Mouse (Mus musculus): Measurements from ENCODE around the gene Orm3. TPM values are rescaled to one million over a fixed set of nuclear protein-coding genes. Genes with fewer than 3 reads are reported as not detected.

Orm3 gene
- polyA plus RNA-seq, 2 experiments = not detected

GRCm38 (mm10) chr4:63368577-63368976 lies 12.6 kb downstream of the Orm3 start:
- Histone ChIP-seq H3K27me3 (ENCODE audit: control insufficient read depth, insufficient read depth, low read length) (no peaks in the 10 kb centered on the region), H3K27ac (replicated peaks; ENCODE audit: low read depth, low read length) (no peak overlapping the region), H3K36me3 (ENCODE audit: control insufficient read depth, insufficient read depth, low read length) (peaks cover 49% of the 10 kb centered on the region), H3K4me1 (ENCODE audit: control insufficient read depth, insufficient read depth, low read length) (no peaks in the 10 kb centered on the region), H3K4me3 (replicated peaks; ENCODE audit: low read length) (no peak overlapping the region), H3K9ac (ENCODE audit: low read depth, low read length, severe bottlenecking) (no peak overlapping the region), H3K9me3 (ENCODE audit: control insufficient read depth, low read length) (no peaks in the 10 kb centered on the region), H3K4me2 (replicated peaks; ENCODE audit: low read depth, low read length, severe bottlenecking) (no peak overlapping the region)
- ATAC-seq (ENCODE audit: low FRiP score, low read depth) (peak; percentile 59; the same call in 1 of the 2 replicates), DNase-seq (ENCODE audit: low spot score) (peak; percentile 84)
- WGBS = 21% methylated on average over 4 of the region's 4 CpGs
- no peak for TF ChIP-seq POLR2A (IDR thresholded peaks at IDR 0.05; ENCODE audit: borderline replicate concordance, extremely low read depth, insufficient read depth, insufficient read length)

- no peak for TF ChIP-seq POLR2A (IDR thresholded peaks at IDR 0.05; ENCODE audit: borderline replicate concordance, extremely low read depth, insufficient read depth, insufficient read length)
- DNase-seq (ENCODE audit: low spot score) = no peak
- Histone ChIP-seq H3K4me1 (ENCODE audit: control insufficient read depth, insufficient read depth, low read length) (no peaks in the 10 kb centered on the region), H3K27ac (replicated peaks; ENCODE audit: low read depth, low read length) (no peak overlapping the region), H3K27me3 (ENCODE audit: control insufficient read depth, insufficient read depth, low read length) (no peaks in the 10 kb centered on the region), H3K9me3 (ENCODE audit: control insufficient read depth, low read length) (no peaks in the 10 kb centered on the region), H3K9ac (ENCODE audit: low read depth, low read length, severe bottlenecking) (no peak overlapping the region), H3K36me3 (ENCODE audit: control insufficient read depth, insufficient read depth, low read length) (peaks cover 65% of the 10 kb centered on the region), H3K4me2 (replicated peaks; ENCODE audit: low read depth, low read length, severe bottlenecking) (no peak overlapping the region), H3K4me3 (replicated peaks; ENCODE audit: low read length) (no peak overlapping the region)
- ATAC-seq (ENCODE audit: low FRiP score, low read depth) = no peak
- WGBS = 72% methylated on average over 6 of the region's 7 CpGs
These were observed 14.9 kb downstream of the Orm3 start for GRCm38 (mm10) chr4:63370897-63371296.

- peak; percentile 42 for DNase-seq (ENCODE audit: low spot score)
- Histone ChIP-seq H3K4me3 (replicated peaks; ENCODE audit: low read length) (no peak overlapping the region), H3K4me2 (replicated peaks; ENCODE audit: low read depth, low read length, severe bottlenecking) (no peak overlapping the region), H3K36me3 (ENCODE audit: control insufficient read depth, insufficient read depth, low read length) (peaks cover 73% of the 10 kb centered on the region), H3K4me1 (ENCODE audit: control insufficient read depth, insufficient read depth, low read length) (no peaks in the 10 kb centered on the region), H3K27me3 (ENCODE audit: control insufficient read depth, insufficient read depth, low read length) (no peaks in the 10 kb centered on the region), H3K9ac (ENCODE audit: low read depth, low read length, severe bottlenecking) (no peak overlapping the region), H3K27ac (replicated peaks; ENCODE audit: low read depth, low read length) (no peak overlapping the region), H3K9me3 (ENCODE audit: control insufficient read depth, low read length) (no peaks in the 10 kb centered on the region)
- 54% methylated on average over 3 of the region's 3 CpGs for WGBS
- no peak for TF ChIP-seq POLR2A (IDR thresholded peaks at IDR 0.05; ENCODE audit: borderline replicate concordance, extremely low read depth, insufficient read depth, insufficient read length)
- no peak for ATAC-seq (ENCODE audit: low FRiP score, low read depth)
These were observed 15.9 kb downstream of the Orm3 start for GRCm38 (mm10) chr4:63371890-63372289.

- Histone ChIP-seq H3K4me2 (replicated peaks; ENCODE audit: low read depth, low read length, severe bottlenecking) (no peak overlapping the region), H3K36me3 (ENCODE audit: control insufficient read depth, insufficient read depth, low read length) (peaks cover 77% of the 10 kb centered on the region), H3K27me3 (ENCODE audit: control insufficient read depth, insufficient read depth, low read length) (no peaks in the 10 kb centered on the region), H3K9me3 (ENCODE audit: control insufficient read depth, low read length) (no peaks in the 10 kb centered on the region), H3K9ac (ENCODE audit: low read depth, low read length, severe bottlenecking) (no peak overlapping the region), H3K4me3 (replicated peaks; ENCODE audit: low read length) (no peak overlapping the region), H3K27ac (replicated peaks; ENCODE audit: low read depth, low read length) (no peak overlapping the region), H3K4me1 (ENCODE audit: control insufficient read depth, insufficient read depth, low read length) (no peaks in the 10 kb centered on the region)
- no peak for ATAC-seq (ENCODE audit: low FRiP score, low read depth)
- no peak for TF ChIP-seq POLR2A (IDR thresholded peaks at IDR 0.05; ENCODE audit: borderline replicate concordance, extremely low read depth, insufficient read depth, insufficient read length)
- WGBS = 98% methylated on average over 8 of the region's 8 CpGs
- DNase-seq (ENCODE audit: low spot score) = no peak
These were observed 17.4 kb downstream of the Orm3 start for GRCm38 (mm10) chr4:63373404-63373803.

- Histone ChIP-seq H3K4me1 (ENCODE audit: control insufficient read depth, insufficient read depth, low read length) (no peaks in the 10 kb centered on the region), H3K36me3 (ENCODE audit: control insufficient read depth, insufficient read depth, low read length) (peaks cover 81% of the 10 kb centered on the region), H3K27ac (replicated peaks; ENCODE audit: low read depth, low read length) (no peak overlapping the region), H3K9me3 (ENCODE audit: control insufficient read depth, low read length) (no peaks in the 10 kb centered on the region), H3K9ac (ENCODE audit: low read depth, low read length, severe bottlenecking) (no peak overlapping the region), H3K4me2 (replicated peaks; ENCODE audit: low read depth, low read length, severe bottlenecking) (no peak overlapping the region), H3K27me3 (ENCODE audit: control insufficient read depth, insufficient read depth, low read length) (no peaks in the 10 kb centered on the region), H3K4me3 (replicated peaks; ENCODE audit: low read length) (no peak overlapping the region)
- ATAC-seq (ENCODE audit: low FRiP score, low read depth) = no peak
- no peak for TF ChIP-seq POLR2A (IDR thresholded peaks at IDR 0.05; ENCODE audit: borderline replicate concordance, extremely low read depth, insufficient read depth, insufficient read length)
- 66% methylated on average over 12 of the region's 12 CpGs for WGBS
- no peak for DNase-seq (ENCODE audit: low spot score)
These were observed 18.4 kb downstream of the Orm3 start for GRCm38 (mm10) chr4:63374331-63374730.

- Histone ChIP-seq H3K9me3 (ENCODE audit: control insufficient read depth, low read length) (no peaks in the 10 kb centered on the region), H3K4me2 (replicated peaks; ENCODE audit: low read depth, low read length, severe bottlenecking) (no peak overlapping the region), H3K4me3 (replicated peaks; ENCODE audit: low read length) (no peak overlapping the region), H3K9ac (ENCODE audit: low read depth, low read length, severe bottlenecking) (no peak overlapping the region), H3K4me1 (ENCODE audit: control insufficient read depth, insufficient read depth, low read length) (no peaks in the 10 kb centered on the region), H3K27me3 (ENCODE audit: control insufficient read depth, insufficient read depth, low read length) (no peaks in the 10 kb centered on the region), H3K36me3 (ENCODE audit: control insufficient read depth, insufficient read depth, low read length) (peaks cover 85% of the 10 kb centered on the region), H3K27ac (replicated peaks; ENCODE audit: low read depth, low read length) (no peak overlapping the region)
- ATAC-seq (ENCODE audit: low FRiP score, low read depth) (no peak), DNase-seq (ENCODE audit: low spot score) (no peak)
- WGBS = 62% methylated on average over 1 of the region's 1 CpGs
- TF ChIP-seq POLR2A (IDR thresholded peaks at IDR 0.05; ENCODE audit: borderline replicate concordance, extremely low read depth, insufficient read depth, insufficient read length) = no peak
These were observed 19.4 kb downstream of the Orm3 start for GRCm38 (mm10) chr4:63375367-63375766.

All from limb, embryonic 14.5 days (tissue).